Mouse (Mus musculus) ES-E14 (cell line): ENCODE measurements at regions not wholly inside any gene's neighbourhood (a gene's known extent, or its start where the extent isn't known, plus 50 kb on each side); places are given as distances from the start of the nearest gene placed in this dataset.

Experiments
- CHD2 ChIP-seq: IDR thresholded peaks from 2 replicates; pipeline ENCODE4 v1.6.1; 2014; ENCODE audit warnings: mild to moderate bottlenecking, low read depth, low read length, inconsistent platforms
- HCFC1 ChIP-seq: IDR thresholded peaks from 2 replicates; pipeline ENCODE4 v1.6.1; 2012; ENCODE audit warnings: low read length, inconsistent platforms, borderline replicate concordance; ENCODE audit not compliant: insufficient read depth
- MAFK ChIP-seq: IDR thresholded peaks from 2 replicates; pipeline ENCODE4 v1.6.1; 2014; ENCODE audit warnings: mild to moderate bottlenecking, low read depth, low read length, inconsistent platforms; ENCODE audit not compliant: insufficient read depth
- ZNF384 ChIP-seq: IDR thresholded peaks from 2 replicates; pipeline ENCODE4 v1.6.1; 2012; ENCODE audit warnings: low read depth, low read length, inconsistent platforms

GRCm38 (mm10) chr11:24370198-24370860, 292.5 kb downstream of the Bcl11a start:
- no peak for TF ChIP-seq CHD2
- no peak for TF ChIP-seq MAFK
- TF ChIP-seq ZNF384 = no peak
- TF ChIP-seq HCFC1 = no peak
